Mouse (Mus musculus): ENCODE results near the gene Cdc42se1.

Gene Cdc42se1

DNA sequence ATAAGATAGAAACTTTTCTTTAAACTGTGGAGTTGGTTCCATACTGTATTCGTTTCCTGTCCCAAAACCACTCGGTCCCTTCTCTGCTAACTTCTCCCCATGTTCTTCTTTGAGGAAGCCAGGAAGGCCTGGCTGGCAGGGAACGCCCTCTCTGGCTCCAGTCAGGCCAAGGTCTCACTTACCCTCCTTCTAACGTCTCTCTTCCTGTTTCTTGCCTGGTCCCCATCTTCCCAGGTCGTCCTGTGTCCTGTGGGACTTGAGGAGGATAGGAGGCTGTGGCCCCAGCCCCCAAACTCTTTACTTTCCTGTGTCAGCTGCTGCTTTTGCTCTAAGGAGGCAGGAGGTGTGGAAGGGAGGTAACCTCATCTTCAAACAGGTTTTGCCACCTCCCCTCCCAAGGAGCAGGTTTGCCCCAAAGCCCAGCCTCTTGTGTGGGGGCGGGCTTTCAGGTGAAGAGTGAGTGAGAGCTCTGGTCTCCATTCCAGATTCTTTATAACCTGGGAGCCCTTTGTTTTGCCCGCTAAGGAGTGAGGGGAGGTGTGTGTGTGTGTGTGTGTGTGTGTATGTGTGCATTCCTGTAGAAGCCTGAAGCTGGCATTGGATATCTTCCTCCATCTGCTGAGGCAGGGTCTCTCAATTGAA lies 22.4 kb downstream of the Cdc42se1 start, which contains the start of gene Bnipl:
Gene Bnipl (minus strand): TSS at position 411 of the 642 bp plus-strand sequence.
- no peak for DNase-seq (ENCODE audit: low spot score)

DNA sequence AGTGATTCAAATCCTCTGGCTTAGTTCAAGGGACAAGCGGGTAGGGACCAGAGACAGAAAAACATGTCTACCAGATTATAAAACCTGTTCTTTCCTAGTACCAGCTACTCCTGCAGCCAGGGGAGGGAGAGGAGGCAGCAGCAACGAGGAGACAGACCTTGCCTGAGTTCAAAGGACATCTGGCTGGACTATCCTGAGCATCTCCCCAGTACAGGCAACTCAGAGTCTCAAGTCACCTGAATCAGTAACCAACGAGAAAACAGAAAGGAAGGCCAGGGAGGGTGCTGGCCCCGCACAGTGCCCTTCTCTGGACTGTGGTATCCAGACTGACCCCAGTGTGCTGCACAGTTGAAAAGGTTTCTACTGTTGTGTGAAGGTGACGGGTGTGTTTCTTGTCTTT lies 28.4 kb downstream of the Cdc42se1 start:
- no peak for DNase-seq (ENCODE audit: low spot score)

DNA sequence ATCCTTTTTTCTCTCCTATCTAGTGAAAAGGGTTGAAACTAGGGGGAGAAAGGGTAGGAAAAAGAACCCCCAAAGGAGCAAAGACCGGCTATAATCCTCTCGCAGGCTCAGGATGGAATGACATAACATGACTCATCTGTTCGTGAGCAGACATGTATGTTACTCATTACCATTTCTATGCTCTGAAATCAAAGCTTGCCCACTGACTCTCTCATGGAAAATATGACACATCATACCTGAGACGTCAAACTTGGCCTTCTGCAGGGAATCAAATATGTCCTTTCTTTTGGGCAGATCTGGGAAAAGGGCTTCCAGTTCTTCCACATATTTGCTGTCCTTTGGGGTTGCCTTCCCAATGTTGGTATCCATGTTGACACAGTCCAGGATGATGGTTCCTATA lies 33.4 kb downstream of the Cdc42se1 start:
- no peak for DNase-seq (ENCODE audit: low spot score)

DNA sequence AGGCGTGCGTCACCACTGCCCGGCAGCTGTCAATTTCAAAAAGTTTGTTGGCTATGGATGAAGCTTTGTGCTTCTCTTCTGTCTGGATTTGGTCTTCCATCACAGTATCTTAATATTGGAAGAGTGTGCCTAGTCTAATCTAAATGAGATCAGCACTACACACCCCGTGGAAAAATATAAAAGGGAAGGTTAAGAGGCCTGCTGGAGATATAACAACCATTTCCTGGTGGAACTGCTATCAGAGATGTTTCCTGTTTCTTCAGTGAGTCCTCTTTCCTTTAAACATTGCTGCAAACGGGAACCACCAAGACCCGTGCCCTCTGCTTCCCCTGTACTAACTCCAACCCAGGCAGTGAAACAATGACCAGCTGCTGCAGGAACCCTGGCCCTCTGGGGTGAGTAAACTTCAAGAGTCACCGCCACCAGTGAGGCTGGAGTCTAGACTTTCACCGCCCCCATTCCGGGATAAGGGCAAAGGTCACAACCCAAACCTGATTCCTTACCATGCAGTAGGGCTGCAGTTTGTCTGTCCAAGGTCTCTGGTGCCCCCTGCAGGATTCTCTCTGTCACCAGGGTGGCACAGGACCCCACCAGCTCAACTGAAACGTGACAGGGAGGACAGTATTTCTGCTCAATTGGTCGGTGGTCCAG lies 34.7 kb downstream of the Cdc42se1 start:
- no peak for DNase-seq (ENCODE audit: low spot score)

DNA sequence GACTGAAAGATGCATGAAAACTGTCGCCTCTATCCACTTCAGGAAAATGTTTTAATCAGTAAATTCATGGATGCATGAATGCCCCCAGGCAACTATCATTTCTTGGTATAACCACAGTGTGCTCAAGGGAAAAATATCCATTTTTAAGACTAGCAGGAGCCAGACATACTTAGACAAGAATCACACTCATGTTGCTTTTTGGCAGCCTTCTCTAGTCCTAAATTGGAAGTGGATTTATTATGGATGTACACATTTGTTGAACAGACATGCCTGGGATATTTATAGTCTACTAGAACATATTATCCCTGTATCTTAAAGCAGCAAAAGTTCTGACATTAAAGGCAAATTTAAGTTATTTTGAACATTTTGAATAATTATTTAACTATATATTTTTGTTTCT lies 36.2 kb downstream of the Cdc42se1 start:
- no peak for DNase-seq (ENCODE audit: low spot score)

DNA sequence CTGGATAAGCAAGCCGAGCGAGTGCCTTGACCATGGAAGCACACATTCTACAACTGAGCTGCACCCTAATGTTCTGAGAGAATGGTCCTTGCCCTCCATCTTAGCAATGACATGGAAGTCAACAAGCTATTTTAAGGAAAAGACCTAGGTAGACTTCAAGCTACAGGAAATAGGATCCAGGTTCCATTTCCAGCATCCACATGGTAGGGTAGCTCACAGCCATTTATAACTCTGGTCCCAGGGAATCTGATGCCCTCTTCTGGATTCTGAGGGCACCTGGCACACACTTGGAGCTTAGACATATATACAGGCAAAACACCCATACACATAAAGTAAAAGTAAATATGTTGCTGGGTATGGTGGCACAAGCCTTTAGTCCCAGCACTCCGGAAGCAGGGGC lies 37.5 kb downstream of the Cdc42se1 start:
- DNase-seq (ENCODE audit: low spot score) = no peak

DNA sequence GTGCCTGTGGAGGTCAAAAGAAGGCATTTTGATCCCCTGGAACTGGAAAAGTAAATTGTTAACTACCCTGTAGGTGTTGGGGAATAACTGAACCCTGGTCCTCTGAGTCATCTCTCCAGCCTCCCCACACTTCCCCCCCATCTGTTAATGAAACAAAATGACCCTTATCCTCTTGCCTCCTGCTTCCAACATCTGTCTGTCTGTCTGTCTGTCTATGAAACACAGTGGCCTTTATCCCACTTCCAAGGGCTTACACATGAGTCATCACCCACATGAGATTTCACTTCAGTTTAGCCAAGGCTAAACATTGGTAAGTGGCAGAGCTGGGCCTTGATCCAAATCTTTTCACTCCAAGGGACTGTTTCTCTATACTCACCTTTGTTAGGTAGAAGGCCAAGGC lies 39.3 kb downstream of the Cdc42se1 start:
- DNase-seq (ENCODE audit: low spot score) = no peak

DNA sequence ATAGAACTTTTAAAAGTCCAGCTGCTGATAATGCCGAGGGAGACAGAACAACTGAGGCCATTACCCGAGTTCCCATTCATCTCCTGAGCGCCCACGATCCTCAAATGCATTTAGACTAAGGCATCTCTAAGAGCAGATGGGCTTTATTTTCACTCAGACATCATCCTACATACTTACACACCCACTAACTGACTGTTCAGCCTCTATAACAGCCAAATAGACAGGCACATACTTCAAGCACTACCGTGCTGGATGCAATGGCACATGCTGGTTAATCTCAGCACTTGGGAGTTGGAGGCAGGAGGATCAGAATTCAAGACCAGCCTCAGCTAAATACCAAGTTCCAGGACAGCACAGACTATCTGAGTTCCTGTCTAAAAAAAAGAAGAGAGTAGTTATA lies 41.3 kb downstream of the Cdc42se1 start:
- DNase-seq (ENCODE audit: low spot score) = no peak

DNA sequence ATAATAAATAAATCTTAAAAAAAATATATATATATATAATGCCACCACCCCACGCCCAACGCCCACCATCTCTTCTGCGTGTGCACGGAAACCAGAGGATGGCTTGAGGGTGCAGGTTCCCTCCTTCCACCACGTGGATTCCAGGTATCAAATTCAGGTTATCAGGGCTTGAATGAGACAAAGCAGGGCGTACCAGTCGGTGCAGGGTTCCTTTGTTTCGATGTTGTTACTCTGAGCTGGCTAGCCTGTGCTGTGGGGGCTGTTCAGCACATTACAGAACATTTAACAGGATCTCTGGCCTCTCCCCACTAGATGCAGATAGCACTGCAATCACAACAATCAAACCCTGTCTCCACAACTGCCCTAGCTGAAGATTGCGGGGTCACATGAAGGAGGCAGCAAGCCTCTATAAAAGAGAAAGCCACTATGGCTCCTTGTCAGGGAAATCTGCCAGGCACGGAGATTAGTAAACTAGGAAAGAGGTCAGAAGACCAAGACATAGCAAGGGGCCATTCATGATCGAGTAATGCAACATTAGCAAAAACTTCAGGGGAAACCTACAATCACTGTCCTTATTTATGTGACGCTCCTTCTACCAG lies 42.3 kb downstream of the Cdc42se1 start:
- no peak for DNase-seq (ENCODE audit: low spot score)

DNA sequence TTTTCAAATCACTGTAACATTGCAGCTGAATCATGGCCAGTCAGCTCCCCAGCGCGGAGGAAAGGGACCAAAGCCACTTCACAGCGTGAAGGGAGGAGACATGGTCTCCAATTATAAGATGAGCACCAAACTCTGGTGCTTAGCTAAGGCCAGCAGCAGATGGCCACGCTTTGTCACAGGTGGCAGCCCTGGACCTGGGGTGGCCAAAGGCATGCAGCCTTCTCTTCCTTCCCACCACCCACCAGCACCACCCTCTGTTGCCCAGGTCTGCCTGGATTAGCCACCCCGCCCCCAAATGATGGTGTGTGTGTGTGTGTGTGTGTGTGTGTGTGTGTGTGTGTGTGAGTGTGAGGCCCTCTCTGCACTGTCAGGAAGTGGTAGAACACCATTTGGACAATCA lies 44.9 kb downstream of the Cdc42se1 start:
- no peak for DNase-seq (ENCODE audit: low spot score)

DNA sequence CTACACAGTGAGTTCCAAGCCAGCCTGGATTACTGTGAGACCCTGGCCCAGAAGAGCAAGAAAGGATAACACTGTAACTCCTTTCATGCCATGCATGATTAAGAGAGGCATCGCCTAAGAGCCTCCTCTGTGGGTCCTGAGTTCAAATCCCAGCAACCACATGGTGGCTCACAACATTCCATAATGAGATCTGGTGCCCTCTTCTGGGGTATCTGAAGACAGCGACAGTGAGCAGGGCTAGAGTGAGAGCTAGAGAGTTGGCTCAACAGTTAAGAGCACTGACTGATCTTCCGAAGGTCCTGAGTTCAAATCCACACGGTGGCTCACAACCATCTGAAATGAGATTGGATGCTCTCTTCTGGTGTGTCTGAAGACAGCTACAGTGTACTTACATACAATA lies 45.9 kb downstream of the Cdc42se1 start:
- DNase-seq (ENCODE audit: low spot score) = no peak

DNA sequence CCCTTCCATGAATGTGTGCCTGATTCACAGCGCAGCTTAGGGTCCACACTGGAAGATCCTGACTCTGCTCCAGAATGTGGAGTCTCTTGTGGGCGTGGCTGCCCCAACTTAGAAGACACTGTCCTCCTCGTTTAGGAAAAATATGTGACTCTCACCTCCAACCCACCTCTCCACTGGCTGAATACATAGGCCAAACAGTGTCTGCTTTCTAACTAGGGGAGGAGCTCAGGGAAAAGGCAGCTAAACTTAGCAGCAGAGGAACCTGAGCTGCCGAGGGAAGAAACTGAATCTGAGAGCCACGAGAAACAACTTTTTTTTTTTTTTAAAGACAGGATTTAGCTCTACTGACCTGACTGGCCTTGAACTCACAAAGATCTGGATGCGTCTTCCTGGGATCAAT lies 46.6 kb downstream of the Cdc42se1 start:
- no peak for DNase-seq (ENCODE audit: low spot score)

DNA sequence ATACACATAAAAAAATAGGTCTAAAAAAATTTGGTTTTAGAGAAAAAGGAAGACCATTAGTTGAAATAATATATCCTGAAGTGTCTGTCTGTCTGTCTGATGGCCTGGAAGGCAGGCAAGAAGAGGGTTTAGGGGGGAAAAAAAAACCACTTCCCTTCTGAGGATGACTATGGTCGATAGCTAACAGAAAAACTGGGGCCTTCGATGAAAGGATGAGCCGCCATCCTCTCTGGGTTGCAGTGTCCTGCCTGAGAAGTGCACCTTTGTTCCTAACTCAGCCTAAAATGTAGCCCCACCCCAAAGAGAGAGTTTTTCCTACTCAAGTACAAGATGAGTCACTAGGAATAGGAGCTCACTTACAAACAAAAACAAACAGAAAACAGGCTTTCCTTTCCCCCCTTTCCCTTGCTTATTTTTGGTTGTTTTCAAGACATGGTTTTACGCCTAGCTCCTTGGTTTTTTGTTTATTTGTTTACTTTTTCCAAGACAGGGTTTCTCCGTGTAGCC lies 47.9 kb downstream of the Cdc42se1 start:
- no peak for DNase-seq (ENCODE audit: low spot score)

DNA sequence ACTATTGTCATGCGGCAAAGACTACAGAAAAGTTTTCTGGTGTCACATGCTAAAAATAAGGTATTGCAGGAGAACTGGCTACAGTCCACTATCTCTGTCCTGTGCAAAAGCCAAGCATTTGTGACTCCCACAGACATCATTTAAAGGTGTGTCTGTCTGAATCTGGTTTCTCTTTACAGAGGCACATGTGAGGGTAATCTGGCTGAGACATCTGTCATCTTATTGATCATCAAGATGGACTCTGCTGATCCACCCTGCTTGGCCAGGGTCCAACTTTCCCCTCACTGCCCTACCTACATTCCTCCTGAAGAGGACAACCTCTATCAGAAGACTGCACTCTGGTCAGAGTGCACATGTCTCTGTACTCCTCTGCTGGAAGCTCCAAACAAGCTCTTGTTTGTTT lies 48.6 kb downstream of the Cdc42se1 start:
- DNase-seq (ENCODE audit: low spot score) = no peak

DNA sequence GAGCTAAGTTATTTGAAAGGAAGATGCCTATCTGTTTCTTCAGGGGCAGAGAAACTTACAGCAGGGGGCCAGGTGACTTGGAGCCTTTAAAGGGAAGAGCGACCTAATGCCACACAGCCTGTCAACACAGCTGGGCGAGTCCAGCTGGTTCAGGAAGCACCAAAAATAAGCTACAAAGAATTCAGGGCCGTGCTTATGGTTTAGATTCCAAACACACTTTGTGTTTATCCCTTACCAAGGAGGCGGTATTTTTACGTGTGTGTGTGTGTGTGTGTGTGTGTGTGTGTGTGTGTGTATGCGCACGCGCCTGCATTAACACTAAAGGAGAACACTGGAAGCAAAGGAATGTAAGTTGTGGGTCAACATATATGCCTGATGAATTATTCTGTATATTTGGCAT lies 52.2 kb downstream of the Cdc42se1 start:
- no peak for DNase-seq (ENCODE audit: low spot score)

DNA sequence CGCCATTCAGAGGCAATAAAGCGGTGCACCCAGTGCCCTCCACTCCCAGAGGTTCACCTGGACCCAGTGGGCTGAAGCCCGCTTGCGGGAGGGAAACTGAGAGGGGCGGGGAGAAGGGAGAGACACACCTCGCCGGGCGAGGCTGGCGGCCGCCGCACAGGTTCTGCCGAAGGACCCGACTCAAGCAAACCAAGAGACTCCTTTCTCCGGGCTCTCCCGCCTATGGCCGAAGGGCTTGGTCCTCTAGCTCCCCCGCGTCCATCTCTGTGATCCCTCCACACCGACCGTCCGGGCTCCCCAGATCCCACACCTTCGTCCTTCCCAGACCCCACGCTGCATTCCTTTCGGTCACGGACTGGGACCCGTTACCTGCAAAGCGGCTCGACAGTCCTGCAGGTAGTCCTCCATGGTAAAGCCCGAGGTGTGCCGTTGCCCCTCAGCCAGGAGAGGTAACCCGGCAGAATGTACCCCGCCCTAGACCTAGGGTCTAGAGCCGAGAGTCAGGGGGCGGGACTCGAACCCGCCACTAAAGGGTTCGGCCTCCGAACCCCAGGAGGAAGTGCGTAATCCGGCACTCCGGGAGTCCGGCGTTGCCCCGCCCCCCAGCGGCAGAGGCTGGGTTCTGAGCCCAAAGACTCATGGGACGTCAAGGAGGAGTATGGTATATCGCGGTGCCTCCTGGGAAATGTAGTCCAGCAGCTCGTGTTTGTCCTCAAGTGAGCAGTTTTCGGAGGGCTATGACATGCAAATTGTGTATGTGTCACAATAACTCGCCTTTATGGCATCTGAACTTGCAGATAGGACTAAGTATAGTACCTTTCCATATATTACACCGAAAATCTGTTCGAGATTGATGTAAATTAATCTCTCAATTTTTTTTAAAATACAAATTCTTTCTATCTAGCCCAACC lies 52.9 kb downstream of the Cdc42se1 start, which contains the start of the genes Mindy1 and Prune1:
Gene Mindy1 (plus strand): TSS at position 130 of the 911 bp plus-strand sequence.
Gene Prune1 (minus strand): TSS at position 861 of the 911 bp plus-strand sequence.
- DNase-seq (ENCODE audit: low spot score) = peak; percentile 92

DNA sequence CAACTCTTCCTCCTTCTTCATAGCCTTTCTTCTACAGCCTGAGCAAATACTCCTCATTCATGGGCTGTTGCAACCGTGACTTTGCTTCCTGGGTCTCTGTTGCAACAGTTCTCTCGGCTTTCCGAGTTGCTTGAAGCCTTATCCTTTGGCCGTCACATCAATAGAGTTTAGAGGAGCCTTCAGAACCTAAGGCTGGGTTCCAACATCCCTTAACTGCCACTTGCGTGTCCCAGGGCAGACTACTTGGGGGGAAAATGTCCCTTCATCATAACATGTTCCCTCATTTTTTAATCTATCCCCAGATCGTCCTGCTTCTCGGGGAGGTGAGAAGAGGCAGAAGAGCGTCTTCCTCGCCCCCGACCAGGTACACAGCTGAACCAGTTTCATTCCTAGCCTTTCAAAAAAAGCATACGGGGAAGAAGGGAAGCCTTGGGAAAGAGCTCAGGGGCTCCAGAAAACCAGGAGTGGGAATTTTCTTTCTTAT lies 53.9 kb downstream of the Cdc42se1 start:
- DNase-seq (ENCODE audit: low spot score) = no peak

DNA sequence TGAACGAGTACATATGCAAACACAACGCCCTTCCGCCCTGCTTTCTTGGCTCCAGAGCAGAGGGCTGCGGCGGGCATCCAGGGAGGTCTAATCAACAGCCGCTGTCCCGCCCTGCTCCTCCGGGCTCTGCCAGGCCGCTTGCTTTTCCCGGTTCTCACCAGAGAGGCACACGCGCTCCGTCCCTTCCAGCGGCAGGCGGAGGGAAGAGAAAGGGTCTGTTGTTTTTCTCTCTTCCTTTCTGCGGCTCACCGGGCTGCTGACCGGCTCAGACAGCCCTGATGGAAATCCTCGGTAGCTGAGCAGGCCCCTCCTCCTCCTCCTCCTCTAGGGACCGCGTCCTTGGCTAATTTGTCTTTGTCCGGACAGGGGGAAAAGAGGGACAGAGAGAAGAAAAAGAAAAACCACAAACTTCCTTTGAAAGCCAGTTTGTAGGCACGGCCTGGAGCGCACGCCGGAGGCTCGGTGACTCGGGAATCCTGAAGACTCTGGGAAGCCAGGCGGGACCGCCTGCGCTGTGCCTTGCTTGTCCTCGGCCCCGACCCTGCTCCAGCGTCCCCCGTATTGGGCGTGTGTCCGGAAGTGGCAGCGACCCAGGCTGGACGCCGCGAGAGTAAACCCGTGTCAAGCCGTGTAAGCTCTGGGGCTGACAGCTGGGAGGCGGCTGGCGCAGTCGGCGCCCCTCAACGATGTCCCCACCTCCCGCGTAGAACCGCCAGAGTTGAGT lies 54.5 kb downstream of the Cdc42se1 start:
- DNase-seq (ENCODE audit: low spot score) = no peak

DNA sequence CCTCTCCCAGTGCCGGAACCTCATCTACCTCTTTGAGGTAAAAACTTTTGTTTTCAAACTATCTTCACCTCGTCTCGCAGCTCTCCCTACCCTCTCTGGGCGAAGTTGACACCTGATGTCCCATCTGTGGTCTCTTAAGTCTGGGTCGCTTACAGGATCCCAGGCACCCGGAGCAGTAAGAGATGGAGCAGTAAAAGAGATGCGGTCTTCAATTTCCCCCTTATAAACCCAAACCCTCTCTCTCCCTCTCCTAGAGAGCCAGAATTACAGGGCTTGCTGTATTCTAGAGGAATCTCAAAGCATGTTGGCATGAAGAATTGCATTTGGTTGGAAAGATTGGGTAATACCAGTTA lies 55.0 kb downstream of the Cdc42se1 start:
- no peak for DNase-seq (ENCODE audit: low spot score)

DNA sequence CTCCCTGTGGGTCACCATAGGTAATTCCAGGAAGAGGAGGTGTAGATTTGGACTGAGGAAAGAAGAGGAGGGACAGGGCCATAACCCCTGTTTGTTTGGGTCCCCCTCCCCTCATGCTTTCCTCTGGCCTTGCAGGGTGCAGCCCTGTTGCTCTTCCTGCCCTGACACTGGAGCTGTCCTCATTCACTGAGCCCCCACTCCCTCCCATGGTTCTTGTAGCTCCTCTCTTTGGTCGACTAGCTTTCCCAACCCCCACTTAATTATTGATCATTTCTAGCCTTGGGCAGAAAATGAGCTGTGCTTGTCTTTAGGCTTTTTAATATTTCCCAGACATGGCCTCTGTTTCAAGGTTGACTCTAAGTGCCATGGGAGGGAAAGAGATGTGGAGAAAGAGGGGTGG lies 55.5 kb downstream of the Cdc42se1 start:
- DNase-seq (ENCODE audit: low spot score) = no peak

DNA sequence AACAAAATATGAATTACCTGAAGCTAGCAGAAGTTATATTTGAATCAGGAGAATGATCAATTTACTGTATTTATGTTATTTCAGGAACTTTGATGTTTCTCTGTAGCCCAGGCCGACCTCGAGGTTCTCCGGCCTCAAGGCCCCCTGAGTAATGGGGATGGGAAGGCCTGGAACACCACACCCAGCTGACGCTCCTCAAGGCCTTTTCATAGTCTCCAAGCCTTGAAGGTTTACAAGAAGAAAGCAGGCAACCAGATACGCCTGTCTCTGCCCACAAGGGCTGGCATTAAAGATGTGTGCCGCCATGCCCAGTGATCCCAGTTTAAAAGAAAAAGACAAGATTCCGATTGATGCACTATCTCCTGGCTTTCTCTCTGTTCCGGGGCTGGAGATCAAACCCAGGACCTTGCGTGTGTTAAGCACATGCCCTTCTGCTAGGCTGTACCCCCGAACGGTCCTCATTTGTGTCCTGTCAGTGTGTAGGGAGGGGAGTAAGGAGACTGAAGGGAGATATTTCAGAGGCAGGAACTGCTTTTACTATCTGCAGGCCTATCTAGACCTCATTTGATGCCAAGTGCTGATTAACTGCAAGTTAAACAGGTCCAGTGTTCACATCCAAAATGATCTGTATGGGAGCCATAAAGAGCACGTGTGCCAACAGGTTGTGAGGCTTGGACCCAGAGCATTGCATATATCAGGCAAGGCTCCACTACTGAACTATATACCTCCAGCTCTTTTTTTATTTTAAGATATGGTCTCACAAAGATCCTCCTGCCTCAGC lies 56.2 kb downstream of the Cdc42se1 start:
- DNase-seq (ENCODE audit: low spot score) = no peak

Data from layer of hippocampus, adult 9-10 months (tissue).